13 mouse cellular contexts compared by ENCODE assay signal in the genomic region with DNA sequence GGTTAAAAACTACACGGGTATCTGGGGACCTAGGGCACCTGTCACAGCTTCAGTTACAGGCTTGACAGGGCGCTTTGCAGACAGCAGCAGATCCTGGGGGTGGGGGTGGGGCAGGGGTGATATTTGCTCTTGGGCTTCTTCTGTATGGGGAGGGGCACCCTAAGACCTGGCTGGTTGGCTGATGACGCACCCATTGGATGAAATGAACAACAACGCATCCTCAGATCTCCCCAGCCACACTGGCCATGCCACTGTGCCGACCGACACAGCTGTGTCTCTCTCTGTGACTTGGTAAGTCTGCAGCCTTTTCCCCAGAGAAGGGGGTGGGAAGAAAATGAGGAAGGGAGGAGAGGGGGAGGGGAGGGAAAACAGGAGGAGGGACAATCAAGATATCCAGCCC.
DNase-seq lines count a peak whose midpoint lies in the region; ATAC-seq lines count a peak whose summit lies in the region.
"Had no signal": no experiment of that assay in that cellular context is flagged by ENCODE, and none has a peak within 500 bp of the region (broad histone marks: within the 10 kb centered on the region; RNA-seq: fewer than 3 reads in every experiment).

No protein-coding gene starts in this region.

- peak overlapping the region; percentile 10; the same call in 1 of the 2 replicates for H3K4me3 ChIP-seq in hindbrain, embryonic 10.5 days
- H3K4me3 ChIP-seq in hindbrain, embryonic 13.5 days = no peak overlapping the region
- no peak overlapping the region for H3K4me3 ChIP-seq in embryonic facial prominence, embryonic 13.5 days
- H3K4me3 ChIP-seq in forebrain, embryonic 15.5 days = no peak overlapping the region
- no peak overlapping the region for H3K4me3 ChIP-seq in midbrain, embryonic 14.5 days (replicated peaks; ENCODE audit: low read depth, low read length)
- H3K4me3 ChIP-seq: erythroblast, embryonic 14.5 days; liver, embryonic 13.5 days had no signal

- peaks cover 76% of the 10 kb centered on the region for H3K27me3 ChIP-seq in hindbrain, embryonic 10.5 days (ENCODE audit: insufficient read depth, poor library complexity, severe bottlenecking)
- H3K27me3 ChIP-seq in hindbrain, embryonic 13.5 days = peaks cover 61% of the 10 kb centered on the region
- H3K27me3 ChIP-seq in embryonic facial prominence, embryonic 13.5 days = peaks cover 16% of the 10 kb centered on the region; the same call in 1 of the 2 replicates
- peaks cover 2% of the 10 kb centered on the region; the same call in 1 of the 2 replicates for H3K27me3 ChIP-seq in forebrain, embryonic 15.5 days
- H3K27me3 ChIP-seq in midbrain, embryonic 14.5 days (ENCODE audit: control insufficient read depth, insufficient read depth, low read length) = peaks cover 14% of the 10 kb centered on the region; the same call in 1 of the 2 replicates

- no peak overlapping the region for H3K9ac ChIP-seq in hindbrain, embryonic 13.5 days
- no peak overlapping the region for H3K9ac ChIP-seq in embryonic facial prominence, embryonic 13.5 days
- no peak overlapping the region for H3K9ac ChIP-seq in forebrain, embryonic 15.5 days (replicated peaks)
- H3K9ac ChIP-seq in midbrain, embryonic 14.5 days (replicated peaks; ENCODE audit: low read length) = no peak overlapping the region
- H3K9ac ChIP-seq: liver, embryonic 13.5 days had no signal

- H3K9me3 ChIP-seq in hindbrain, embryonic 10.5 days = no peaks in the 10 kb centered on the region
- no peaks in the 10 kb centered on the region for H3K9me3 ChIP-seq in hindbrain, embryonic 13.5 days
- 0 out of 2 replicates have a peak, but pooled peaks cover 3% of the 10 kb centered on the region for H3K9me3 ChIP-seq in embryonic facial prominence, embryonic 13.5 days
- H3K9me3 ChIP-seq in forebrain, embryonic 15.5 days = no peaks in the 10 kb centered on the region
- H3K9me3 ChIP-seq in midbrain, embryonic 14.5 days (ENCODE audit: control insufficient read depth, low read length) = no peaks in the 10 kb centered on the region
- H3K9me3 ChIP-seq: liver, embryonic 13.5 days had no signal

- peak overlapping the region; percentile 40; the same call in 1 of the 2 replicates for H3K27ac ChIP-seq in hindbrain, embryonic 10.5 days
- no peak overlapping the region for H3K27ac ChIP-seq in hindbrain, embryonic 13.5 days
- H3K27ac ChIP-seq in embryonic facial prominence, embryonic 13.5 days = no peak overlapping the region
- peak overlapping the region; percentile 70 for H3K27ac ChIP-seq in forebrain, embryonic 15.5 days (replicated peaks)
- H3K27ac ChIP-seq in midbrain, embryonic 14.5 days (replicated peaks; ENCODE audit: low read depth, low read length) = no peak overlapping the region
- H3K27ac ChIP-seq: kidney, postnatal 0 days; liver, embryonic 13.5 days had no signal

- H3K4me1 ChIP-seq in hindbrain, embryonic 10.5 days (replicated peaks) = peaks cover 38% of the 10 kb centered on the region
- peaks cover 15% of the 10 kb centered on the region for H3K4me1 ChIP-seq in hindbrain, embryonic 13.5 days (replicated peaks)
- peaks cover 32% of the 10 kb centered on the region for H3K4me1 ChIP-seq in embryonic facial prominence, embryonic 13.5 days
- peaks cover 21% of the 10 kb centered on the region for H3K4me1 ChIP-seq in forebrain, embryonic 15.5 days
- H3K4me1 ChIP-seq in midbrain, embryonic 14.5 days (ENCODE audit: control insufficient read depth, insufficient read depth, low read length) = peaks cover 16% of the 10 kb centered on the region
- H3K4me1 ChIP-seq: liver, embryonic 13.5 days had no signal

- DNase-seq in hindbrain, embryonic 10.5 days (ENCODE audit: low spot score) = no peak
- peak; percentile 55 for DNase-seq in midbrain, embryonic 14.5 days
- DNase-seq in layer of hippocampus, adult 18-20 months (ENCODE audit: low spot score in 2 of 2) = no peak
- DNase-seq in cerebellum, adult 9-11 months = no peak
- DNase-seq: adrenal gland, postnatal 25 days; cerebellum, postnatal 25 days; liver, embryonic 13.5 days; lung, postnatal 14 days had no signal

- WGBS in hindbrain, embryonic 10.5 days = 3% methylated on average over 6 of the region's 6 CpGs
- 2% methylated on average over 6 of the region's 6 CpGs for WGBS in hindbrain, embryonic 13.5 days
- 8% methylated on average over 6 of the region's 6 CpGs for WGBS in embryonic facial prominence, embryonic 13.5 days
- WGBS in forebrain, embryonic 15.5 days = 9% methylated on average over 6 of the region's 6 CpGs
- 3% methylated on average over 6 of the region's 6 CpGs for WGBS in midbrain, embryonic 14.5 days

- H3K4me2 ChIP-seq in hindbrain, embryonic 13.5 days = no peak overlapping the region
- H3K4me2 ChIP-seq in embryonic facial prominence, embryonic 13.5 days = 0 out of 2 replicates have a peak overlapping the region, but pooled peaks have one; percentile 14
- H3K4me2 ChIP-seq in forebrain, embryonic 15.5 days (replicated peaks) = peak overlapping the region; percentile 22; the same call in 1 of the 2 replicates
- H3K4me2 ChIP-seq in midbrain, embryonic 14.5 days (ENCODE audit: low read length) = 0 out of 2 replicates have a peak overlapping the region, but pooled peaks have one; percentile 27
- H3K4me2 ChIP-seq: liver, embryonic 13.5 days had no signal

- no peaks in the 10 kb centered on the region for H3K36me3 ChIP-seq in hindbrain, embryonic 10.5 days
- no peaks in the 10 kb centered on the region for H3K36me3 ChIP-seq in hindbrain, embryonic 13.5 days
- H3K36me3 ChIP-seq in embryonic facial prominence, embryonic 13.5 days = no peaks in the 10 kb centered on the region
- no peaks in the 10 kb centered on the region for H3K36me3 ChIP-seq in forebrain, embryonic 15.5 days
- no peaks in the 10 kb centered on the region for H3K36me3 ChIP-seq in midbrain, embryonic 14.5 days (ENCODE audit: control insufficient read depth, insufficient read depth, low read length)
- H3K36me3 ChIP-seq: liver, embryonic 13.5 days had no signal

- no peak; the same call in 1 of the 2 replicates for ATAC-seq in hindbrain, embryonic 13.5 days (ENCODE audit: low FRiP score)
- ATAC-seq in embryonic facial prominence, embryonic 13.5 days (ENCODE audit: insufficient number of reproducible peaks, insufficient read depth, low FRiP score, low TSS enrichment, low read depth) = no peak
- peak; percentile 63 for ATAC-seq in forebrain, embryonic 15.5 days (replicated peaks)
- no peak for ATAC-seq in midbrain, embryonic 14.5 days (ENCODE audit: low FRiP score, low TSS enrichment)

Comparison
In these comparisons a context has a peak if more than half of its experiments do, and no peak if none do; other contexts are left out.
1. H3K27ac ChIP-seq: peak in hindbrain, embryonic 10.5 days (single experiment) and forebrain, embryonic 15.5 days (single experiment); none in hindbrain, embryonic 13.5 days (single experiment), embryonic facial prominence, embryonic 13.5 days (single experiment) and midbrain, embryonic 14.5 days (single experiment).